Mouse (Mus musculus): Measurements from ENCODE around the gene Nms. TPM values are rescaled to one million over a fixed set of nuclear protein-coding genes. Genes with fewer than 3 reads are reported as not detected.

Gene Nms
- polyA plus RNA-seq, 1 experiment: not detected

DNA sequence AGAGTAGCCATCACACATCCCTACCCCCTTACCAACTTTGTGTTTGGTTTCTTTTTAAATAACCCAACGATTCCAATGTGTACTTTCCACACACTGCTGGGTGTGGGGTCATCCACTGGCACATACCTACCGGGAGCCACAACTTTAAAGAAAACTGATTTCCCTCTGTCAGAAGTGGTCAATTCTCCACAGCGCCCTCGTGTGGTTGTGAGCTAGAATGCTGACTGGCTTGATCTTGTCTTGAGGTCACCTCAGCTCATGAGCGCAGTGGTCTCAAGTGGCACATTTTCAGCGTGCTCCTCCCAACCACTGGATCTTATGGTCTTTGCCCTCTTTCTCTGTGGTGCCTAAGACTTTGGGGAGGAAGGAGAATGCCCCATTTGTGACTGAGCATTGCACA is 2.2 kb upstream of the Nms start:
- TF ChIP-seq GATA1 (IDR thresholded peaks at IDR 0.05; ENCODE audit: borderline replicate concordance, low read length): no peak
- no peak for TF ChIP-seq FLI1 (IDR thresholded peaks at IDR 0.05; ENCODE audit: low read length)
- H3K9me3 ChIP-seq: no peaks in the 10 kb centered on the region
- H3K27me3 ChIP-seq (replicated peaks): no peaks in the 10 kb centered on the region
- no peaks in the 10 kb centered on the region for H3K4me1 ChIP-seq
- no peak overlapping the region for H3K4me3 ChIP-seq (replicated peaks)
- H3K36me3 ChIP-seq (replicated peaks; ENCODE audit: low read length): no peaks in the 10 kb centered on the region

DNA sequence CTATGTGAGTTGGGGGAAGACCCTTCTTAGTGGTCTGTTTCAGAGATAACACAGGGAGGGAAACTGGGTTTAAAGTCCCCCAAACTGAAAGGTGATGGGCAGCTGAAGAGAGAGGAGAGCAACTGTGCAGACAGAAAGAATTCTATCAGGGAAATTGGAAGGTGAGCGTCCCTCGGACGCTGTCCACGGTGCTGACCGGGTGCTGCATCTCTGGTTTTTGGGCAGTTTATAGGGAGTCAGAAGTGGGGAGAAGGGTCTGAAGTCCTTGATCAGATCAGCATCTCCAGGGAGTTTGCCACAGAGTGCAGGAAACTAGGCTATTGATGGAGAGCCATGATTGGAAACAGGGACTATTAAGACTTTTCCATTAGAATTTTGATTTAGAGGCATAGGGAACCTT is 659 bp downstream of the Nms start:
- no peak for TF ChIP-seq FLI1 (IDR thresholded peaks at IDR 0.05; ENCODE audit: low read length)
- TF ChIP-seq GATA1 (IDR thresholded peaks at IDR 0.05; ENCODE audit: borderline replicate concordance, low read length): no peak
- no peaks in the 10 kb centered on the region for H3K9me3 ChIP-seq

DNA sequence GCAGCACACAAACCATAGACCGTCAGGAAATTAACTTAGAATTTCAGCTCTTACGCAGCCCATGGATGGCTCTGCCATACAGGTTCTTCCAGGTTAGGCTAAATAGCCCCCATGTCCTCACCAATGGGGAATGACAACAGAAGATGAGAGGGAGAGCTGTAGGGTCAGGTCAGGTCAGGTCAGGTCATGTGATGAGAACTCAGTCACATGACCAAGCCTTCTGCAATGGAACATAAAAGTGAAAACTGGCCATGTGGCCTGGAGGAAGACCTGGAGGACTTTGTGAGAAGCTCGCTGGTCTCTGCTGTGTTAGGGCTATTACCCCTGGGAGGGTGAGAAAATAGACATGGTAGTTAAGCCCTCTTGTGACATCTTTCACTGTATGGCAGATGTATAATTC is 17.5 kb downstream of the Nms start:
- no peaks in the 10 kb centered on the region for H3K9me3 ChIP-seq

More for the DNA sequence above, 659 bp downstream of the Nms start:
- no peaks in the 10 kb centered on the region for H3K36me3 ChIP-seq (replicated peaks; ENCODE audit: low read length)
- no peaks in the 10 kb centered on the region for H3K4me1 ChIP-seq
- H3K4me3 ChIP-seq (replicated peaks): no peak overlapping the region
- H3K27me3 ChIP-seq (replicated peaks): peaks cover 2% of the 10 kb centered on the region

DNA sequence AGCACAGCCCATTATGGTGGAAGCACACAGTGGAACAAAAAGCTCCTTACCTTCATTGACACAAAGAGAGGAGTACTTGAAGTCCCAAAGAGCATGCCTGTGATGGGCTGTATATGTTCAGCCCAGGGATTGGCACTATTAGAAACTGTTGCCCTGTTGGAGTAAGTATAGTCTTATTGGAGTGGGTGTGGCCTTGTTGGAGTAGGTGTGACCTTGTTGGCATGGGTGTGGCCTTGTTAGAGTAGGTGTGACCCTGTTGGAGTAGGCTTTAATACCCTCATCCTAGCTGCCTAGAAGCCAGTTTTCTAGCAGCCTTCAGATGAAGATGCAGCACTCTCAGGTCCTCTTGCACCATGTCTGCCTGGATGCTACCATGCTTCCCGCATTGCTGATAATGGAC is 30.2 kb downstream of the Nms start:
- 0 out of 2 replicates have a peak, but pooled peaks cover 3% of the 10 kb centered on the region for H3K9me3 ChIP-seq
- H3K36me3 ChIP-seq (replicated peaks; ENCODE audit: low read length): no peaks in the 10 kb centered on the region
- H3K4me3 ChIP-seq (replicated peaks): no peak overlapping the region
- TF ChIP-seq FLI1 (IDR thresholded peaks at IDR 0.05; ENCODE audit: low read length): no peak
- no peak for TF ChIP-seq GATA1 (IDR thresholded peaks at IDR 0.05; ENCODE audit: borderline replicate concordance, low read length)
- peaks cover 19% of the 10 kb centered on the region for H3K27me3 ChIP-seq (replicated peaks)
- H3K4me1 ChIP-seq: no peaks in the 10 kb centered on the region

More for the DNA sequence above, 17.5 kb downstream of the Nms start:
- no peak overlapping the region for H3K4me3 ChIP-seq (replicated peaks)
- H3K4me1 ChIP-seq: no peaks in the 10 kb centered on the region
- peaks cover 8% of the 10 kb centered on the region for H3K27me3 ChIP-seq (replicated peaks)
- H3K36me3 ChIP-seq (replicated peaks; ENCODE audit: low read length): no peaks in the 10 kb centered on the region
- no peak for TF ChIP-seq FLI1 (IDR thresholded peaks at IDR 0.05; ENCODE audit: low read length)
- no peak for TF ChIP-seq GATA1 (IDR thresholded peaks at IDR 0.05; ENCODE audit: borderline replicate concordance, low read length)

DNA sequence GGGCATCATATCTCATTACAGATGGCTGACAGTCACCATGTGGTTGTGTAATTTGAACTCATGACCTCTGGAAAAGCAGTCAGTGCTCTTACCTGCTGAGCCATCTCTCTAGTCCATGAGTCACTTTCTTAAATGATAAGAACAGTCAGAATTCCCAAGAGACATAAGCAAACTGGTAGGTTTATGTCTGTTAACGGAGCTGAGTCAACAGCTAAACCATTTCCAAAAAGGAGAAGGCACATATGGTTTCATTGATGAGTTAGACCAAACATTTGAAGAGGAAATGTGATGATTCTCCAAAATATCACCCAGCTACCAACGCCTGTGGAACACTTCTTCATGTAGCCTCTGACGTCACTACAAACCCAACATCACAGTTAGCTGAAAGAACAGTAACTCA is 32.8 kb downstream of the Nms start:
- H3K9me3 ChIP-seq: 0 out of 2 replicates have a peak, but pooled peaks cover 7% of the 10 kb centered on the region
- peaks cover 27% of the 10 kb centered on the region for H3K27me3 ChIP-seq (replicated peaks)

DNA sequence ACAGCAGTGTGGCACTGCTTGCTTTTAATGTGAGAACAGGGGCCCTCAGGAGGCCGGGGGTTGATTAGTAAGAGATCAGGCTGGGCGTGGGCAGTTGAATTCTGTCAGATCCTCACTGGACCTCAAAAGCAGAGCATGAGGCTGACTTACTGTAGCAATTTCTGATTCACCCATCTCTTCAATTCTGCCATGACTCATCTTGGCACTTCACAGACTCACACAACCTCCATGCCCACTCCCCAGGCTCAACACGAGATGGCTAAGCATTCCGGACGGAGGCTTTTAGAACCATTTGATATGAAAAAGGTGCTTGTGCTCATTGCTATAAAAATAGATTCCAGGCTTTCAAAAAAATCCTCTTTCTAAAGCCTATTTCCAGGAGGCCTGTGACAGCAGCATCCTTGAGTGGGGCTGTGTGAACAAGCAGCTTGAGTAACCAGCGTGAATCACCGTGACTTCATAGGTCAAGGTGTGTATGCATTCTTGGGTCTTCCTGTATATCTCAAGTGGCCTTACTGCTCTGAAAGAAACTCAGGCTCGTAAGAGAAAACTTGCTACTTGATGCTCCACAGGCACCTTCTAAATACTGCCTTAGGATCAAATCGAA is 34.1 kb downstream of the Nms start:
- TF ChIP-seq GATA1 (IDR thresholded peaks at IDR 0.05; ENCODE audit: borderline replicate concordance, low read length): no peak
- TF ChIP-seq FLI1 (IDR thresholded peaks at IDR 0.05; ENCODE audit: low read length): no peak
- no peaks in the 10 kb centered on the region for H3K4me1 ChIP-seq

More for the DNA sequence above, 32.8 kb downstream of the Nms start:
- TF ChIP-seq GATA1 (IDR thresholded peaks at IDR 0.05; ENCODE audit: borderline replicate concordance, low read length) (no peak), FLI1 (IDR thresholded peaks at IDR 0.05; ENCODE audit: low read length) (no peak)
- H3K4me1 ChIP-seq: no peaks in the 10 kb centered on the region
- H3K36me3 ChIP-seq (replicated peaks; ENCODE audit: low read length): no peaks in the 10 kb centered on the region
- H3K4me3 ChIP-seq (replicated peaks): no peak overlapping the region

DNA sequence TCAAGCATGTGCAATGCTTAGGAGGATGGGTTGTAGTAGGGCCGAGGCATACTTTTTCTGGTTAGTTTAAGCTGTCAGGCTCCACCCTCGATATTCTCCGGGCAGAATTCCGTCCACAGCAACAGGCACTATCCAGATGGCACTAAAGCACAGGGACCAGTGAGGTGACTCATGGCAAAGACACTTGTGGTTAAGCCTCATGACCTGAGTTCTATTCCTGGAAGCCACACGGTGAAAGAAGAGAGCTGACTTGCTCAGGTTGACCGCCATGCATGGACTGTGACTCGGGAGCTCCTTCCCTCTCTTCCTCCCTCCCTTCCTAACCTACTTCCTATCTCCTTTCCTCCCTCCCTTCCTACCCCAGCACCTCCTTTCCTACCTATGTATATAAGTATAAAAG is 41.0 kb downstream of the Nms start:
- Histone ChIP-seq H3K9me3 (no peaks in the 10 kb centered on the region), H3K4me3 (replicated peaks) (no peak overlapping the region), H3K36me3 (replicated peaks; ENCODE audit: low read length) (no peaks in the 10 kb centered on the region), H3K4me1 (peaks cover 33% of the 10 kb centered on the region), H3K27me3 (replicated peaks) (peaks cover 27% of the 10 kb centered on the region)
- TF ChIP-seq GATA1 (IDR thresholded peaks at IDR 0.05; ENCODE audit: borderline replicate concordance, low read length): no peak
- TF ChIP-seq FLI1 (IDR thresholded peaks at IDR 0.05; ENCODE audit: low read length): no peak

More for the DNA sequence above, 34.1 kb downstream of the Nms start:
- Histone ChIP-seq H3K36me3 (replicated peaks; ENCODE audit: low read length) (no peaks in the 10 kb centered on the region), H3K4me3 (replicated peaks) (no peak overlapping the region), H3K27me3 (replicated peaks) (peaks cover 32% of the 10 kb centered on the region), H3K9me3 (0 out of 2 replicates have a peak, but pooled peaks cover 7% of the 10 kb centered on the region)

DNA sequence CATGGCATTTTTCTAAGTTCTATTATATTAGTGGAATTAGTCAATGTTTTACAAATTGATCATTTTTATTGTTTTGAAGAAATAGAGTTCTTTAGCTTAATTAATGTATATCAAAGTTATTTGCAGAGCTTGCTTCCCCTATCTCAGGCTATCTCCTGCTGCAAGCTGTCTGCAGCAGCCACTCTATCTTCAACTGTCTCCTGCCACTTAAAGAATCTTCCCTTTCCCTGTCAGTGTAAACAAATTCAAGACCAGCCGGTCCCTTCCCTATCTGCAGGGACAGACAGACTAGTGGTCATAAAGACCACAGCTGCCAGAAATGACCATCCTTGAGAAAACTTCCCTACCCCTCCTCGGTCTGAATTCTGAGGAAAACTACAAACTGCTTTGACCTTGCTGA is 44.9 kb downstream of the Nms start:
- TF ChIP-seq GATA1 (IDR thresholded peaks at IDR 0.05; ENCODE audit: borderline replicate concordance, low read length) (no peak), FLI1 (IDR thresholded peaks at IDR 0.05; ENCODE audit: low read length) (no peak)
- no peaks in the 10 kb centered on the region for H3K9me3 ChIP-seq
- peaks cover 48% of the 10 kb centered on the region for H3K4me1 ChIP-seq
- H3K4me3 ChIP-seq (replicated peaks): no peak overlapping the region
- H3K36me3 ChIP-seq (replicated peaks; ENCODE audit: low read length): no peaks in the 10 kb centered on the region
- peaks cover 8% of the 10 kb centered on the region for H3K27me3 ChIP-seq (replicated peaks)

DNA sequence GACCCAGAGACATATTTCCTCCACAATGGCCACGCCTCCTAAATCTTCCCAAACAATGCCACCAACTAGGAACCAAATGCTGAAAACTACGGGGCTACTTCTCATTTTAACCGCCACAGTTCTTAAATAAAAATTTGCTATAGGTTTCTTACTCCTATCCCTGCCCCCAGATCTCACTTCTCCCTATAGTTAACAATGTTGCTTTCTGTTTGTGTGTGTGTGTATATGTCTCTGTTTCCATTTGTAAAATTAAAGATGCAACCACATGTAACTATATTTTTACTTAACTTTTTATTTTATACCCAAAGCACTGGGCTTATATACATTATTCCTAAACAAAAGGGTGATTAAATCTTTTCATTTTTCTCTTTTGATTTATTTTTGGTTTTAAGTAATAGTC is 46.4 kb downstream of the Nms start, which contains the start of gene Pdcl3:
Pdcl3 (plus strand) TSS at position 301 of the 400 bp plus-strand sequence.
- peaks cover 4% of the 10 kb centered on the region for H3K36me3 ChIP-seq (replicated peaks; ENCODE audit: low read length)
- no peaks in the 10 kb centered on the region for H3K9me3 ChIP-seq
- TF ChIP-seq GATA1 (IDR thresholded peaks at IDR 0.05; ENCODE audit: borderline replicate concordance, low read length): no peak
- TF ChIP-seq FLI1 (IDR thresholded peaks at IDR 0.05; ENCODE audit: low read length): no peak
- H3K4me3 ChIP-seq (replicated peaks): no peak within 1 kb of the TSS
- H3K4me1 ChIP-seq: peaks cover 48% of the 10 kb centered on the region
- H3K27me3 ChIP-seq (replicated peaks): peaks cover 3% of the 10 kb centered on the region

DNA sequence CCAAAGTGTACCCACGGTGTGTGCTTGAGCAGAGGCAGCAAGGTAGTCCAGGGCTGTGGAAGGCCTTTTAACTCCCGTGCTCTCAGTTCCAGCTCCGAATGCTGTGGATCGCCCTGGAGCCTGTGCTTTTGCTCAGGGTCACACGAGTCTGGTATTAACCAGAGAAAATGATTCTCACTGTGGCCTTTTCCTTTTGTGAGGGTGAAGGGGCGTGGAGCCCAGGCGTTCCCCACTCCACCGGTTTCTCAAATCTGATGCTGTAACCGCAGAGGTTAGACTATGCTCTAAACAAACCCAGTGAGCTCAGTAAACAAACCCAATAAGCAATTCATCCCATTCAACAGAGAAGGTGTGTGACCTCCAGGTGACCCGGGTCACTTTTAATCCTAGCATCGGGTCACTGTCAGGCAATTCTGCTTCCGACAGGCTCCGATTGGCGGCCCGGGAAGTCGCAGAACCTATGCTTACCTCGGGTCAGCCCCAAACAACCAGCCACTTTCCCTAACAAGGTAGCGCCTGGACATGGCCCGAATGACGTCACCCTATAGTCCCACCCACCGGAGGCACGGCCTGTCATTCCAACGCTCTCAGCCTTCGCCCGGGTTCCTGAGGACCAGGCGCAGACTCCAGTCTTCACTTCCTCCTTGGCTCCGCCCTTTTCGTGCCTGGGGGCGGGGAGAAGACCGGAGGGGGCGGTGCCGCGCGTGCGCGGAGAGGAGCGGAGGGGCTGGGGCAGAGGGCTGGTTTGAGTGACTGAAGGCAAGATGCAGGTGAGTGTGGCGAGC is 48.3 kb downstream of the Nms start:
- Histone ChIP-seq H3K4me3 (replicated peaks) (peak overlapping the region; percentile 96), H3K4me1 (peaks cover 63% of the 10 kb centered on the region), H3K36me3 (replicated peaks; ENCODE audit: low read length) (peaks cover 24% of the 10 kb centered on the region), H3K9me3 (no peaks in the 10 kb centered on the region), H3K27me3 (replicated peaks) (peaks cover under 1% of the 10 kb centered on the region)
- no peak for TF ChIP-seq FLI1 (IDR thresholded peaks at IDR 0.05; ENCODE audit: low read length)
- TF ChIP-seq GATA1 (IDR thresholded peaks at IDR 0.05; ENCODE audit: borderline replicate concordance, low read length): no peak

All from megakaryocyte, embryonic 14.5 days (primary cell).